Mouse (Mus musculus): Measurements from ENCODE around the gene Sart3.
"Not testable (repeated sequence)": the region's sequence is repeated elsewhere in the genome, so short reads cannot be mapped to it uniquely, and the experiment has no call there.

The Sart3 gene

GRCm38 (mm10) chr5:113790453-113791196 is 18.3 kb upstream of the Sart3 start:
- DNase-seq: no peak

- no peak for DNase-seq
Measured at GRCm38 (mm10) chr5:113789075-113789788, 16.9 kb upstream of the Sart3 start.

- no peak for DNase-seq
Measured at GRCm38 (mm10) chr5:113788645-113789044, 16.3 kb upstream of the Sart3 start.

GRCm38 (mm10) chr5:113786985-113787384 is 14.7 kb upstream of the Sart3 start:
- DNase-seq: peak; percentile 47

GRCm38 (mm10) chr5:113784104-113784503 is 11.8 kb upstream of the Sart3 start:
- not testable (repeated sequence) for DNase-seq

- no peak for DNase-seq
Measured at GRCm38 (mm10) chr5:113783581-113784001, 11.3 kb upstream of the Sart3 start.

GRCm38 (mm10) chr5:113782624-113783023 is 10.3 kb upstream of the Sart3 start:
- no peak for DNase-seq

- DNase-seq: no peak
Measured at GRCm38 (mm10) chr5:113781875-113782274, 9.6 kb upstream of the Sart3 start.

- DNase-seq: no peak
Measured at GRCm38 (mm10) chr5:113781254-113781653, 8.9 kb upstream of the Sart3 start.

- no peak for DNase-seq
Measured at GRCm38 (mm10) chr5:113780763-113781162, 8.5 kb upstream of the Sart3 start.

GRCm38 (mm10) chr5:113780082-113780752 is 7.9 kb upstream of the Sart3 start:
- no peak for DNase-seq

- no peak for DNase-seq
Measured at GRCm38 (mm10) chr5:113779569-113779968, 7.3 kb upstream of the Sart3 start.

- not testable (repeated sequence) for DNase-seq
Measured at GRCm38 (mm10) chr5:113777728-113778127, 5.4 kb upstream of the Sart3 start.

- no peak for DNase-seq
Measured at GRCm38 (mm10) chr5:113776896-113777226, 4.6 kb upstream of the Sart3 start.

- no peak for DNase-seq
Measured at GRCm38 (mm10) chr5:113776128-113776895, 4.0 kb upstream of the Sart3 start.

GRCm38 (mm10) chr5:113775585-113775984 is 3.3 kb upstream of the Sart3 start:
- no peak for DNase-seq

- DNase-seq: peak; percentile 97
Measured at GRCm38 (mm10) chr5:113773664-113774063, 1.4 kb upstream of the Sart3 start.

GRCm38 (mm10) chr5:113772905-113773519 is 702 bp upstream of the Sart3 start:
- DNase-seq: no peak

- DNase-seq: peak; percentile 86
Measured at GRCm38 (mm10) chr5:113771213-113772162, 822 bp downstream of the Sart3 start.

GRCm38 (mm10) chr5:113768806-113769205 is 3.5 kb downstream of the Sart3 start:
- DNase-seq: no peak
